Mouse (Mus musculus) neural tube, embryonic 13.5 days (tissue): Measurements from ENCODE around the gene Vmn1r86. TPM values are rescaled to one million over a fixed set of nuclear protein-coding genes. Genes with fewer than 3 reads are reported as not detected.

Experiments used
- ATAC-seq: fragments of 200-750 bp; cut with Nextera tagmentation; 2 replicates; pipeline ENCODE4 v1.8.0; 2017; ENCODE audit warnings: low read depth, mild to moderate bottlenecking, moderate TSS enrichment, moderate library complexity
- H3K27ac ChIP-seq: fragments of 300-500 bp; sonication (generic); replicated peaks from 2 replicates; pipeline ENCODE4 v1.5.1; 2015; ENCODE audit warnings: moderate library complexity, mild to moderate bottlenecking, inconsistent platforms
- H3K27me3 ChIP-seq: fragments of 300-500 bp; sonication (generic); 2 replicates; pipeline ENCODE4 v1.6.1; 2015; ENCODE audit warnings: mild to moderate bottlenecking, inconsistent platforms
- H3K36me3 ChIP-seq: fragments of 300-500 bp; sonication (generic); 2 replicates; pipeline ENCODE4 v1.6.1; 2015; ENCODE audit warnings: mild to moderate bottlenecking, inconsistent platforms
- H3K4me1 ChIP-seq: fragments of 300-500 bp; sonication (generic); replicated peaks from 2 replicates; pipeline ENCODE4 v1.6.1; 2015; ENCODE audit warnings: inconsistent platforms
- H3K4me2 ChIP-seq: fragments of 300-500 bp; sonication (generic); 2 replicates; pipeline ENCODE4 v1.6.1; 2015; ENCODE audit warnings: inconsistent platforms, mild to moderate bottlenecking, moderate library complexity
- H3K4me3 ChIP-seq: fragments of 300-500 bp; sonication (generic); 2 replicates; pipeline ENCODE4 v1.5.1; 2015; ENCODE audit warnings: mild to moderate bottlenecking, inconsistent platforms
- H3K9ac ChIP-seq: fragments of 300-500 bp; sonication (generic); 2 replicates; pipeline ENCODE4 v1.6.1; 2015; ENCODE audit warnings: moderate library complexity, mild to moderate bottlenecking, inconsistent platforms
- H3K9me3 ChIP-seq: fragments of 300-500 bp; sonication (generic); 2 replicates; pipeline ENCODE4 v1.6.1; 2016; ENCODE audit warnings: inconsistent platforms
- WGBS: fragments of 180-500 bp; shearing (Covaris S2); methylation state at CpG from one replicate; pipeline ENCODE4 v1.1.7; 2015; 5-methylcytosine and 5-hydroxymethylcytosine counted together
- polyA plus RNA-seq: library from polyadenylated mRNA; unstranded; fragments of >200 nt; fragmentation: Nextera tagmentation; extraction: Ambion mirVana; gene quantifications from 2 replicates; pipeline ENCODE4 v1.2.1, GENCODE M21; 2015

The Vmn1r86 gene
- polyA plus RNA-seq, 1 experiment from 2014 or later, result not detected

GRCm38 (mm10) chr7:13053961-13054286, 65.8 kb downstream of the Vmn1r86 start:
- peak overlapping the region; percentile 96 for H3K27ac ChIP-seq
- no peaks in the 10 kb centered on the region for H3K27me3 ChIP-seq
- H3K4me2 ChIP-seq, result peak overlapping the region; percentile 59
- no peaks in the 10 kb centered on the region for H3K9me3 ChIP-seq
- H3K4me3 ChIP-seq, result peak overlapping the region; percentile 56
- peak overlapping the region; percentile 84 for H3K9ac ChIP-seq
- ATAC-seq, result no peak
- peaks cover 6% of the 10 kb centered on the region for H3K4me1 ChIP-seq
- H3K36me3 ChIP-seq, result no peaks in the 10 kb centered on the region
- WGBS, result 2% methylated on average over 15 of the region's 15 CpGs

GRCm38 (mm10) chr7:13053501-13053900, 66.2 kb downstream of the Vmn1r86 start:
- Histone ChIP-seq H3K4me1 (peaks cover 6% of the 10 kb centered on the region), H3K4me3 (peak overlapping the region; percentile 56), H3K4me2 (peak overlapping the region; percentile 59), H3K36me3 (no peaks in the 10 kb centered on the region), H3K9ac (peak overlapping the region; percentile 84; the same call in 1 of the 2 replicates), H3K27me3 (no peaks in the 10 kb centered on the region), H3K27ac (no peak overlapping the region), H3K9me3 (no peaks in the 10 kb centered on the region)
- WGBS, result 92% methylated on average over 2 of the region's 2 CpGs
- no peak for ATAC-seq

GRCm38 (mm10) chr7:13053001-13053400, 66.7 kb downstream of the Vmn1r86 start:
- no peak overlapping the region for H3K4me3 ChIP-seq
- H3K4me1 ChIP-seq, result peaks cover 6% of the 10 kb centered on the region
- no peaks in the 10 kb centered on the region for H3K27me3 ChIP-seq
- no peak overlapping the region for H3K4me2 ChIP-seq
- WGBS, result 89% methylated on average over 13 of the region's 13 CpGs
- no peak overlapping the region for H3K27ac ChIP-seq
- H3K36me3 ChIP-seq, result no peaks in the 10 kb centered on the region
- no peaks in the 10 kb centered on the region for H3K9me3 ChIP-seq
- 0 out of 2 replicates have a peak overlapping the region, but pooled peaks have one; percentile 22 for H3K9ac ChIP-seq
- ATAC-seq, result no peak

Other genes with a start within 250 kb of the Vmn1r86 start
- 7.6 and 8.8 TPM in 2 replicates for gene Zfp128, start 238.7 kb downstream of the Vmn1r86 start, polyA plus RNA-seq
- 12.6 and 14.0 TPM in 2 replicates for gene Zscan22, start 222.1 kb downstream of the Vmn1r86 start, polyA plus RNA-seq
- 606 and 663 TPM in 2 replicates for gene Rps5, start 197.6 kb downstream of the Vmn1r86 start, polyA plus RNA-seq
- gene Rnf225, start 192.5 kb downstream of the Vmn1r86 start, polyA plus RNA-seq, result 0.45 and 0.70 TPM in 2 replicates
- gene Zfp324, start 154.1 kb downstream of the Vmn1r86 start, polyA plus RNA-seq, result 11.8 and 14.3 TPM in 2 replicates
- 12.0 and 12.4 TPM in 2 replicates for gene Zfp446, start 142.1 kb downstream of the Vmn1r86 start, polyA plus RNA-seq
- gene Slc27a5, start 121.7 kb downstream of the Vmn1r86 start, polyA plus RNA-seq, result 0.21 and 0.32 TPM in 2 replicates
- gene Trim28, start 120.8 kb downstream of the Vmn1r86 start, polyA plus RNA-seq, result 223 and 229 TPM in 2 replicates
- gene Zbtb45, start 109.9 kb downstream of the Vmn1r86 start, polyA plus RNA-seq, result 36.2 and 37.8 TPM in 2 replicates
- 170 and 189 TPM in 2 replicates for gene Chmp2a, start 85.1 kb downstream of the Vmn1r86 start, polyA plus RNA-seq
- 149 and 152 TPM in 2 replicates for gene Ube2m, start 81.6 kb downstream of the Vmn1r86 start, polyA plus RNA-seq
- gene Mzf1, start 65.2 kb downstream of the Vmn1r86 start, polyA plus RNA-seq, result 5.6 and 6.0 TPM in 2 replicates
- gene Vmn1r85, start 24.7 kb downstream of the Vmn1r86 start, polyA plus RNA-seq, result 0.04 TPM in 1 of 2 replicates, not detected in the other
- gene Vmn1r87, start 20.2 kb upstream of the Vmn1r86 start, polyA plus RNA-seq, result not detected in 2 replicates
- not detected in 2 replicates for gene Vmn1r88, start 39.7 kb upstream of the Vmn1r86 start, polyA plus RNA-seq
- not detected in 2 replicates for gene Vmn1r89, start 93.1 kb upstream of the Vmn1r86 start, polyA plus RNA-seq
- gene Lig1, start 157.4 kb upstream of the Vmn1r86 start, polyA plus RNA-seq, result 31.7 and 37.7 TPM in 2 replicates
- gene Zswim9, start 158.8 kb upstream of the Vmn1r86 start, polyA plus RNA-seq, result 11.7 and 20.4 TPM in 2 replicates
- gene Pla2g4c, start 204.7 kb upstream of the Vmn1r86 start, polyA plus RNA-seq, result 0.47 and 0.99 TPM in 2 replicates